Mouse (Mus musculus): Measurements from ENCODE around the gene Tnfaip3. TPM values are rescaled to one million over a fixed set of nuclear protein-coding genes. Genes with fewer than 3 reads are reported as not detected.

Gene Tnfaip3
- total RNA-seq, 2 experiments from 2014 or later: 2.3 to 5.0 TPM

DNA sequence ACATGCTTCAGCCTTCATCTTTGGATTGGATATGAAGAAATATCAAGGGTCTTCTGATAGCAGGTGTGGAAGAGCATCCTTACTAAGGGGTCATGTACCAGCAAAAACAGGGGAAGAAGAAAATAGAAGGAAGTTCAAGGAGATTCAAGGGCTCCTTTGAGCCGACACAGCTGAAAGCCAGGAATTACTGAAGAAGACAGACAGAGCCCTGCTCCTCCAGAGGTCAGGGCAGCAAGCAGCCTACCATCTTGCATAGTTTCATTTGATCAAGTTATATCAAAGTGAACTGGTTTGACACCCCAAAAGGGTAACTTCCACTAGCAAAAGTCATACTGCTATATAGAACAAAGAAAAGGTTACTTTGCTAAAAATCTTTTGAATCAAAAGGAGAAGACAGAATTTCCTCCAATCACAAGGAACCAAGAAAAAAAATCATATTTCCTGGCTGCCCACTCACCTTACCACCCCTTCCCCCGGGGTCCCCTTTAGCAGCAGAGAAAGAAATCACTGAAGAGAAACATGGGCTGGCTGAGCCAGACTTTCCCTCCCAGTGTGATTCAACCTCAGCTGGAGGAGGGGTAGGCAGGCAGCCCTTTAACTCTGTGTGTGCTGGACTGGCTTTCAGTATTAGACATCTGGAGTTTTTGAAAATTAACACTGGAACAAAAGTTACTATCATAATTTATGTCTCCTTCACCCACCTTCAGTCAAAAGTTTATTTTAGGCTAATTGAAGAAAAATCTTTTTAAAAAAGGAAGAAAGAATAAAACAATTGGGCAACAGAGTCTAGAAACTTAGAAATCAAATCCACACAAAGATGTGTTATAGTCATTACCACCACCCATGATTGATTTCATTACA lies 28.2 kb downstream of the Tnfaip3 start:
- no peak for DNase-seq
- intact Hi-C loops (cut with DNase I; ENCODE audit: low total_unique reads): no loop called here

DNA sequence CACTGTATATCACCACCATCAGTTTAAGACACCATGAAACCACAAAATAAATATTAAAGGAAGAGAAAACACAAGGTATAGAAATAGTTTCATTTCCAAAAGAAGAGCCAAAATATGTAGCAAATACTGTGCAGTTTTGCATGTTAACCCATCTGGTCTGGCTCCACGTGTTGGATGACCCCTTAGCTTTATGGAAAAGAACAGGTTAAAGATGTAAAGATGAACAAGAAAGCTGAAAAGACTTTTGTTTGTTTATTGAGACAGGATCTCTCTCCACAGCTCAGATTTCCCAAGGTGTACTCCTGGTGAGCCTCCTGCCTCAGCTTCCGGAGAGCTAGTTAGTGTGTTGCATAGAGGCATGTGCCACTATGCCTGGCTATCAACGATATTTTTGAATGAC lies 29.9 kb downstream of the Tnfaip3 start:
- intact Hi-C loops (cut with DNase I; ENCODE audit: low total_unique reads): no loop called here
- DNase-seq: no peak

DNA sequence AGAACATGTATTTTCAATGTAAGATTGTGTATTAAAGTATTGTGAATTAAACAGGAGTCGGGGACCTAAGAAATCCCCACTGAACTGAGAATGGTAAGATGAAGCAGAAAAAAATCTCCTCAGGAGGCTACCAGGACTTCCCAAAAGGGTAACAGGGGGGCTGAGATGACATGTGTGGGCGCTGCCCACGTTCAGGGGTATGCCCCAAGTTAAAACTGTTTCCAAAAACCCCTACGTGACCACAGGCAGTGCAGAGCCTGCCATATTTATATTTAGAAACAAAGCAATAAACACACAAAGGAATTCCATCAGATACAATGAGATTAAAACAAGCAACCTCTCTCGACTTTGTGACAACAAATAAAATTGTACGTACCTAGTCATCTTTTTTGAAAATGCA lies 31.9 kb downstream of the Tnfaip3 start:
- intact Hi-C loops (cut with DNase I; ENCODE audit: low total_unique reads): no loop called here
- DNase-seq: no peak

DNA sequence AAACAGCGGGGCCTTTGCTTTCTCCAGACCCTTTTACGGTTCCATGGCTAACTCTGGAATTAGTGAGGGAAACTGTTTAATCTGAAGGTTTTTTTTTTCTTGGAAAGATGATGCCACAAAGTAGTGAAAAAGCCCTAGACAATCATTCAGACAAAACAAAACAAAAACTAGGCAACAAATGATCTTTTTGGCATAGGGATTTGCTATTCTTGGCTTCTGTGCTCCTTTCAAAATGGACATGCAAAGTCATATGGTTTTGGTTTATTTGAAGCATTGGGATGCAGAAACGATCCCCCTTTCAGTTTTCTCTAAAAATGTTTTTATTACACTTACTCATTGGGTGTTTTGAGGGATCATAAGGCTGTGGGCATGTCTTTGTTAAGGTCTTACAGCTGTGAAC lies 41.0 kb downstream of the Tnfaip3 start:
- intact Hi-C loops (cut with DNase I; ENCODE audit: low total_unique reads): no loop called here
- DNase-seq: no peak

DNA sequence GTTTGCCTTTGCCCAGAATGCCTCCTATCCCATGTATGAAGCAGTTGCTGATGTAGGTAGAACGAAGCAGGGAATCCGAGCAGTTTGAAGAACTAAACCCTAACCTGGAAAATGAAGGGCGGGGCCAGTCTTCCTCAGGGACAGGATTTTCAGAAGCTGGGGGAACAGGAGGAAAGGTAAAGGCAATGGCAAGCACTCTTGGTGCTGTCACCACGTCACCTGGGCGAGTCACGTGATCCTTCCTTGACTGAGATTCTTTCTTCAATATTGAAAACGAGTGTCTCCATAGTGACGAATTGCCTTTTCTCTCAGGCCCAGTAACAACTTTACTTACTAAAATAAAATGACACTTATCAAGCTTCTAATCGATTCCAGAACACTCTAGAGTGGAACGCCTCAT lies 48.6 kb downstream of the Tnfaip3 start:
- DNase-seq: no peak
- intact Hi-C loops (cut with DNase I; ENCODE audit: low total_unique reads): no loop called here

DNA sequence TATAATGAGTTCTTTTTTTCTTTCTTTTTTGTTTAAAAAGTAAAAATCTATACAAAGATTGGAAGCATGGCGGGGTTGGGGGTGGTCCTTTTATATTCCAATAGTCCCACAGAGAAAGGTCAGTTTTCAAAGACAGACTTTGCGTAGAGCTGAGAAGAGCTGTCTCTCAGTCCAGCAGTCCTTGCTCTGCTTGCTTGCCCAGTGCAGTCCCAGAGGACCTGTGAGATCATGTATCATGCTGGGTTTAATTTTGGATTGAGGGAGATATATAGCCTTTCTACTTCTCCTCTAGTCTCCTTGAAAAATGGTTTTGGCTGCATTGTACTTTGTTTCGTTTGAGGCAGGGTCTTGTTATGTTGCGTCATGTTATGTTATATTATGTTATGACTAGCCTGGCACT lies 49.9 kb downstream of the Tnfaip3 start:
- intact Hi-C loops (cut with DNase I; ENCODE audit: low total_unique reads): no loop called here
- DNase-seq: peak; percentile 57

DNA sequence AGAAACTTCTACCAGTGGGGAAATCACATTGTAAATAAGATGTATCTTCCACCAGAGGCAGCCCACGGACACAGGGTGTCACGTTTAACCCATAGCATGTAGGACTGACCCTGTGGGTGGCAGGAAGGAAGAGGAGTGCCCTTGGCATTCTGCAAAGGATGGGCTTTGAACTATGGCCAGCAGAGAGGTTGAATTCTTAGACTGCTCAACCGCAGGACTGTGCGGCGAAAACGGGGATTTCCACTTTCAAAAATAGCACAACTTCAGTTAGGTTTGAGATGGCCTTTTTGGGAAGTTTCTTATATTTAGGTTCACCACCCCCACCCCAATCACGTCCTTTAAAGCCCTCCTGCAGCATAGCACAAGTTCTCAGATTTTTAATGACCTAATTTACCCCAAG lies 50.6 kb downstream of the Tnfaip3 start:
- DNase-seq: no peak
- intact Hi-C loops (cut with DNase I; ENCODE audit: low total_unique reads): no loop called here

DNA sequence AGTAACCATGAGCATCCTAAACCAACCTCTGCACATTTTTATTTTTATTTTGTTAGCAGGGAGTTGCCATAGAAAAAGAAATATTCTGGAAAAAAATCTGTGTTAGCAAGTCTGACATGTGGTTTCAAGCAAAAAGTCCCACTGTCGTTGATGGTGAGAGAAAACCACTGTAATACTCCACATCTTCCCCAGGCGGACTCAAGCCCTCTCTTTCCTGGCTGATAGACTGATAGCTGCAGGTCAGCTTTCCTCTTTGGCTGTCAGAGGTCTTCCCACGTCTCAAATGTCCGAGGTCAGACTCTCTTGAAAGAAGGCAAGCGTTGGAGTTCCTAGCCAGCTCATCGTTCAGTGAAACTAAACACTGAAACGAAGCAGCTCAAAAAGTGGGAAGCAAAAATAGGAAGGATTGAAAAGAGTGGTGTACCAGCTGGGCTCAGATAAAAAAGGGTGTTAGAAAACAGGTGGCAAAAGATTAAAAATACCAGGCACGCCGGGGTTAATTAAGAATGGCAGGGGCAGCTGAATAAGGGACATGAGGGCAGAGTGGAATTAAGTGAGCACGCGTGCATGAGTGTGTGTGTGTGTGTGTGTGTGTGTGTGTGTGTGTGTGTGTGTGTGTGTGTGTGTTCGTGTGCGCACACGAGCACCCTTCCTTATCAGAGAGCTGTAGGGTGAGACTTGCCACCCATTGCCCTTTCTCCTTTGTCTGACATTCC lies 55.5 kb downstream of the Tnfaip3 start:
- DNase-seq: no peak

DNA sequence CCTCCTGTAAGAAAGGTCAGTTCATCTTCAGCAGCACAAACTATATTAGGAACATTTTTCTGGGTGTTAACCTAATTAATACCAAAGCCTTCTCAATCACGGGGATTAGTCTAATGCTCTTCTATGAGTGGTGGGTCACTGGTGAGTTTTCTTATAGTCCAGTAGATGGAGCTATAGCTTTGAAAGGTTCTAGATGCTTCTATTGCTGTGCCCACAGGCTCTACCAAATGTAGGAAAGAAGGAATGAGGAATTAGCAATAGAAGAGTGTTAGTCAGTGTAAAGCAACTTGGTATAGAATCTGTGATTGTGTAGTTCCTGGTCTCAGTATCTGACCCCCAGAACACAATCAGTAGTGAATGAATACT lies 61.8 kb downstream of the Tnfaip3 start:
- intact Hi-C loops (cut with DNase I; ENCODE audit: low total_unique reads): loop anchor here (5.0 kb wide), 1 partner anchor 59 kb away; no protein-coding TSS in a partner anchor
- no peak for DNase-seq

More for the DNA sequence above, 55.5 kb downstream of the Tnfaip3 start:
- intact Hi-C loops (cut with DNase I; ENCODE audit: low total_unique reads): no loop called here

DNA sequence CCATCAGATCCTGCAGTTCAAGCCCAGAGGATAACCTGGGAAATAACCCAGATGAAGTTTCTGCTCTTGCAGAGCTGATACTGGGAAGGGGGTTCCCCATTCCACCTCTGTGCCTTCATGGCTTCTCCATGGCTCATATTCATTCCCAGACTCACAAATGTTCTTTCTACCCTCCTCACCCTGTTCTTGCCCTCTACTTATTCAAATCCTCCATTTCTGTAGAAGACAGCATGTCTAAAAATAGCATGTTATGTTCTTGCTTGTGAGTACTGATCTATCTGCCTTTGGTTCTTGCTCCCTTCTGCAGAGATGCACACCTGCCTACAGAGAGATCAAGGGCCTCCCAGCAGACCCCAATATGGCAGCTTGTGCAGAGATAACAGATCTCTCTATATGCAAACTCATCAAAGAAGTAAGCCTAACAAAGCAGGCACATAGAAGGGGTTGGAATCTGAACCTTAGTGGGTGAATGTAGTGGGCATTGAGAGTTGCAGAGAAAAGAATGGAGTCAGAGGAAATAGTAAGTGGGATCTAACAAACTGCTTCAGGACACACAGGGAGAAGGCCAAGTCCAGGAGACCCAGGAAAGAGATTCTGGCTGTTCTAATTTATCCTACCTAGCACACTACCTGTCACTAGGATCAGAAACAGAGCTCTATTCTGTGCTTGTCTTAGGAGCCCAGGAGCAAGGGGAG lies 62.3 kb downstream of the Tnfaip3 start:
- DNase-seq: no peak
- intact Hi-C loops (cut with DNase I; ENCODE audit: low total_unique reads): loop anchor here (5.0 kb wide), 1 partner anchor 59 kb away; no protein-coding TSS in a partner anchor

Other genes with a start within 250 kb of the Tnfaip3 start
- gene Gm4922, start 228.9 kb downstream of the Tnfaip3 start, total RNA-seq (2021): not detected
- 1 to 10 TPM in 1 of 2 experiments, under 1 TPM in 1; 0.84 to 1.4 TPM for gene Perp, start 170.6 kb downstream of the Tnfaip3 start, total RNA-seq (2021)